Mouse (Mus musculus) spleen, adult 2 months (tissue): ENCODE results near the gene Prkcz.

ENCODE experiments used
- CTCF ChIP-seq: fragments of 200-500 bp; IDR thresholded peaks from 2 replicates; pipeline ENCODE4 v1.5.1; 2011; ENCODE audit warnings: mild to moderate bottlenecking, inconsistent platforms; ENCODE audit not compliant: insufficient read depth, insufficient read length, insufficient replicate concordance; ENCODE audit errors: extremely low read depth
- POLR2A ChIP-seq: fragments of 200-500 bp; IDR thresholded peaks from 2 replicates; pipeline ENCODE4 v1.6.1; 2011; ENCODE audit warnings: low read depth, low read length, inconsistent platforms

- TF ChIP-seq CTCF (no peak), POLR2A (no peak)
Observed at GRCm38 (mm10) chr4:155362443-155362842, 1.3 kb upstream of the Prkcz start.
